Comparison of ENCODE assay signal across 11 mouse cellular contexts in the genomic region with DNA sequence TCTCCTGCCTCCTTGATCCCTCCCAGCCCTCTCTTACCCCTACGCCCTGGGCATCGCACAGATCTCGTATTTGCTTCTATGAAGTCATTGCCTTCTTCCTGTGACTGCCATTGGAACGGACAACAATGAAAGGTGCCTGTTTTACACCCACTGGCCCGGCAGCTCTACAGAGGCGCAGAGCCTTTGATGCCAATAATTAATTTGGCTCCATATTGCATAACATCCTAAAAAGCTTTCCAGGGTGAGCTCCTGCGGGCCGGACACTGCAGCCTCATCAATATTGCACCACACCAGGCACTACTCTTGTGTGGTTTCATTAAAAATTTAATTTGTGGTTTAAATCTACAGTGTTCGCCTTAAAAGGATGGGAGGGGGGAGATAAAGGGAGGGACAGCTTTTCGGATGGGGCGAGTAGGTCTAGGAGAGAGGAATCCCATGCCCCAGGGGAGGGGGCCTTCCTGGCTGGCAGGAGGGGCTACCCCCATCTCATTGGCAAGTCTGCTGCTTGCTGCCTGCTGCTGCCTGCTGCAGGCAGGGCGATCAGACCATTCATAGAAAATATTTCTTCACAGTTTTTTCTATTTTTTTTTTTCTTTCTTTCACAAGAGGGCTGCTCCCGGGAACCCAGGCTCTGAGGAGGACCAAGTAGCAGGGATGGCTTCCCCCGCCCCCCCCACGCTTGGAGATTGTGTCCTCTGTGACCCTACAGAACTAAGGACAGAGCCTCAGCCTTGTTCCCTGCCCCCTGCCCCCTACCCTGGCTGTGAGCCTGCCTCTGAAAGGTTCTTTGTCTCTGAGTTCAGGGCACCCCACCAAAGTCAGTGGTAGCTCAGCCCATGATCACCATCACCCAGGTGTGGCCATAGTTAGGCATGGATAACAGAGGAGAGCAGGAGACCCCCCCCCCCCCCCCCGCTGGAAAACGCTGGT. TPM values are rescaled to one million over a fixed set of nuclear protein-coding genes. Genes with fewer than 3 reads are reported as not detected.
DNase-seq lines count a peak whose midpoint lies in the region; ATAC-seq and TF ChIP-seq lines count a peak whose summit lies in the region.
"Had no signal": no experiment of that assay in that cellular context is flagged by ENCODE, and none has a peak within 500 bp of the region (broad histone marks: within the 10 kb centered on the region; RNA-seq: fewer than 3 reads in every experiment).

No protein-coding gene starts in this region.

- peaks cover 9% of the 10 kb centered on the region; the same call in 1 of the 2 replicates for H3K4me1 ChIP-seq in lung, postnatal 0 days (ENCODE audit: insufficient read depth, low read depth, low read length)
- peaks cover 24% of the 10 kb centered on the region for H3K4me1 ChIP-seq in forebrain, embryonic 14.5 days (ENCODE audit: control insufficient read depth, insufficient read depth, low read length)
- peaks cover 28% of the 10 kb centered on the region for H3K4me1 ChIP-seq in limb, embryonic 13.5 days

- no peaks in the 10 kb centered on the region for H3K36me3 ChIP-seq in lung, postnatal 0 days (ENCODE audit: insufficient read depth, low read length)
- no peaks in the 10 kb centered on the region for H3K36me3 ChIP-seq in forebrain, embryonic 14.5 days (ENCODE audit: control insufficient read depth, insufficient read depth, low read length)
- H3K36me3 ChIP-seq in limb, embryonic 13.5 days = no peaks in the 10 kb centered on the region

- H3K9ac ChIP-seq in lung, postnatal 0 days (replicated peaks; ENCODE audit: low read depth) = no peak overlapping the region
- peak overlapping the region; percentile 21 for H3K9ac ChIP-seq in forebrain, embryonic 14.5 days (ENCODE audit: low read length)
- no peak overlapping the region; the same call in 1 of the 2 replicates for H3K9ac ChIP-seq in limb, embryonic 13.5 days

- no peaks in the 10 kb centered on the region for H3K27me3 ChIP-seq in lung, postnatal 0 days (replicated peaks; ENCODE audit: insufficient read depth, low read length)
- no peaks in the 10 kb centered on the region for H3K27me3 ChIP-seq in forebrain, embryonic 14.5 days (replicated peaks; ENCODE audit: control insufficient read depth, insufficient read depth, low read length)
- peaks cover 45% of the 10 kb centered on the region for H3K27me3 ChIP-seq in limb, embryonic 13.5 days

- TF ChIP-seq EP300 in lung, postnatal 0 days (IDR thresholded peaks at IDR 0.05) = no peak

- WGBS in lung, postnatal 0 days = 32% methylated on average over 15 of the region's 17 CpGs
- 8% methylated on average over 17 of the region's 17 CpGs for WGBS in forebrain, embryonic 14.5 days
- WGBS in limb, embryonic 13.5 days = 26% methylated on average over 16 of the region's 17 CpGs

- H3K27ac ChIP-seq in lung, postnatal 0 days (ENCODE audit: low read length) = no peak overlapping the region
- H3K27ac ChIP-seq in forebrain, embryonic 14.5 days (ENCODE audit: low read depth, low read length) = peak overlapping the region; percentile 73
- peak overlapping the region; percentile 44; the same call in 1 of the 2 replicates for H3K27ac ChIP-seq in limb, embryonic 13.5 days
- H3K27ac ChIP-seq: heart, adult 2 months had no signal

- no peak for TF ChIP-seq CTCF in lung, postnatal 0 days (IDR thresholded peaks at IDR 0.05)

- no peak overlapping the region for H3K4me2 ChIP-seq in lung, postnatal 0 days (replicated peaks; ENCODE audit: low read depth, low read length)
- H3K4me2 ChIP-seq in forebrain, embryonic 14.5 days (ENCODE audit: low read length) = peak overlapping the region; percentile 19; the same call in 1 of the 2 replicates
- peak overlapping the region; percentile 46 for H3K4me2 ChIP-seq in limb, embryonic 13.5 days (replicated peaks)

- H3K9me3 ChIP-seq in lung, postnatal 0 days (ENCODE audit: low read length) = no peaks in the 10 kb centered on the region
- no peaks in the 10 kb centered on the region for H3K9me3 ChIP-seq in forebrain, embryonic 14.5 days (replicated peaks; ENCODE audit: control insufficient read depth, low read length)
- no peaks in the 10 kb centered on the region for H3K9me3 ChIP-seq in limb, embryonic 13.5 days

- no peak overlapping the region for H3K4me3 ChIP-seq in lung, postnatal 0 days (ENCODE audit: low read depth, low read length)
- no peak overlapping the region for H3K4me3 ChIP-seq in forebrain, embryonic 14.5 days (ENCODE audit: low read depth, low read length)
- no peak overlapping the region for H3K4me3 ChIP-seq in limb, embryonic 13.5 days
- H3K4me3 ChIP-seq: heart, adult 2 months had no signal

- ATAC-seq in lung, postnatal 0 days = no peak
- ATAC-seq in forebrain, embryonic 14.5 days = peak; percentile 42
- 0 out of 2 replicates have a peak, but pooled peaks have one; percentile 29 for ATAC-seq in limb, embryonic 13.5 days (ENCODE audit: low FRiP score, low read depth)

- DNase-seq in lung, postnatal 0 days (ENCODE audit: low spot score) = peak; percentile 14
- no peak for DNase-seq in lung, postnatal 25 days (ENCODE audit: low spot score)
- peak; percentile 57 for DNase-seq in forebrain, embryonic 14.5 days (ENCODE audit: low spot score)
- peak; percentile 52 for DNase-seq in retina, postnatal 1 day
- no peak for DNase-seq in gastrocnemius, postnatal 4 days (ENCODE audit: low spot score in 2 of 2)
- DNase-seq in frontal cortex, postnatal 10 days (ENCODE audit: low spot score in 2 of 2) = no peak
- no peak for DNase-seq in adrenal gland, postnatal 10 days
- DNase-seq: heart, adult 2 months; kidney, adult 2 months had no signal

RNA-seq across cellular contexts. Expression of gene Nptx1, which starts 10.7 kb away (rescaled TPM):
- polyA plus RNA-seq in lung, postnatal 0 days (2015; fragmentation: Nextera tagmentation; extraction: Ambion mirVana) = 1.7 and 2.1 TPM in 2 replicates
- polyA plus RNA-seq in forebrain, embryonic 14.5 days (2014; fragmentation: Nextera tagmentation; extraction: Ambion mirVana) = 4.1 and 6.7 TPM in 2 replicates
- 2.0 and 2.2 TPM in 2 replicates for polyA plus RNA-seq in limb, embryonic 13.5 days (2015; fragmentation: Nextera tagmentation; extraction: Ambion mirVana)
- under 1 TPM; 0.67 to 0.88 TPM for total RNA-seq in gastrocnemius, postnatal 4 days (2021)
- total RNA-seq in adrenal gland, postnatal 10 days (2021) = 1 to 10 TPM; 2.5 to 3.4 TPM
- total RNA-seq: neutrophil, adult 5-6 weeks had no signal

RNA-seq across cellular contexts. Expression of gene Rptor, which starts 44.5 kb away (rescaled TPM):
- 5.3 and 5.6 TPM in 2 replicates for polyA plus RNA-seq in lung, postnatal 0 days (2015; fragmentation: Nextera tagmentation; extraction: Ambion mirVana)
- polyA plus RNA-seq in forebrain, embryonic 14.5 days (2014; fragmentation: Nextera tagmentation; extraction: Ambion mirVana) = 7.0 and 9.3 TPM in 2 replicates
- 11.2 and 11.6 TPM in 2 replicates for polyA plus RNA-seq in limb, embryonic 13.5 days (2015; fragmentation: Nextera tagmentation; extraction: Ambion mirVana)
- total RNA-seq in gastrocnemius, postnatal 4 days (2021) = 10 to 100 TPM; 42.8 to 47.5 TPM
- 10 to 100 TPM; 36.9 to 50.6 TPM for total RNA-seq in adrenal gland, postnatal 10 days (2021)

Comparison
In these comparisons a context has a peak if more than half of its experiments do, and no peak if none do; other contexts are left out.
1. DNase-seq: peak in lung, postnatal 0 days (single experiment), forebrain, embryonic 14.5 days (single experiment) and retina, postnatal 1 day (single experiment); none in lung, postnatal 25 days (single experiment), gastrocnemius, postnatal 4 days (0 of 2), frontal cortex, postnatal 10 days (0 of 2) and adrenal gland, postnatal 10 days (single experiment).